Mouse (Mus musculus): Measurements from ENCODE around the gene Sf3b5. TPM values are rescaled to one million over a fixed set of nuclear protein-coding genes. Genes with fewer than 3 reads are reported as not detected.
A peak's percentile ranks its signal among the peaks of the same experiment; 100 is the strongest.

Gene Sf3b5
- polyA plus RNA-seq, 1 experiment from 2014 or later = 35.4 TPM

DNA sequence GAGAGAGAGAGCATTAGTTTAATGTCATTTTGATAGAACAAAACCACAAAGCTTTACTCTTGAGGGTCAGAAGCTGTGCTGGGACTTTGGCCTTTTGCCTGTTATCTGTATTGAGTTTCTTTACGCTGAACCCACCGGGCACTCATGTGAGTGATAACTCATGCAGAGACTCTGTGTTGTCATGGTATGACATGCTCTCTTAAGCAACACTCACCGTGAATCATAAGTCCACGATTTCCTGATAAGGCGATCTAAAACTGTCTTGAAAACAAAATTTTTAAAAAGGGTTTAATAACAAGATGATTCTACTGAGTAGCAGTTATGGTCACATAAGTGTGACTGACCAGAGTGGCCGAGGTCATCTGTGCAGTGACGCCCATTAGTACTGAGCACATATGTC lies 28.6 kb upstream of the Sf3b5 start:
- Histone ChIP-seq H3K4me2 (replicated peaks) (no peak overlapping the region), H3K9me3 (replicated peaks) (no peaks in the 10 kb centered on the region), H3K9ac (no peak overlapping the region), H3K27ac (replicated peaks) (no peak overlapping the region), H3K36me3 (no peaks in the 10 kb centered on the region), H3K4me3 (replicated peaks) (no peak overlapping the region), H3K4me1 (no peaks in the 10 kb centered on the region), H3K27me3 (no peaks in the 10 kb centered on the region)
- ATAC-seq (ENCODE audit: insufficient number of reproducible peaks, low FRiP score, low TSS enrichment, low read depth) = no peak
- 82% methylated on average over 7 of the region's 7 CpGs for WGBS

DNA sequence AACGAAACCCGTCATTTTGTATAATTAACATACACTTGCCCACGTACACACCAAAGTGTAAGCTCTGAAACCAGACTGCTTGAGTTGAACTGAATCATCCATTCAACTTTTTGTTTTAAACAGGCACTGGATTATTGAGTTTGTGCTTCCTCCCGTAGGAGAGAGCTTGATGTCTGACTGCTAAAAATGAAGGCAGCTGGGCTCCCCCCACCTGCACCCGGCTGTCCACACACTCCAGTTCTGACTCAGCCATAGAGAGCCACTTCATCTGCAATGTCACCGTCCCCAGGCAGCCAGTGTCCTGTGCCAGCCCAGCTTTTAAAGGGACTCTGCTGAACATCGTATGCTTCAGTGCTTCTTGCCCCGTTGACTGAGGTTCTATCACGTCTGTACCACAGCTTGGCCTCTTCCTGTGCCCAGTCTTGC lies 27.3 kb upstream of the Sf3b5 start:
- Histone ChIP-seq H3K4me2 (replicated peaks) (no peak overlapping the region), H3K4me1 (no peaks in the 10 kb centered on the region), H3K4me3 (replicated peaks) (no peak overlapping the region), H3K9me3 (replicated peaks) (no peaks in the 10 kb centered on the region), H3K27ac (replicated peaks) (no peak overlapping the region), H3K9ac (no peak overlapping the region), H3K36me3 (no peaks in the 10 kb centered on the region), H3K27me3 (no peaks in the 10 kb centered on the region)
- no peak for ATAC-seq (ENCODE audit: insufficient number of reproducible peaks, low FRiP score, low TSS enrichment, low read depth)
- WGBS = 76% methylated on average over 9 of the region's 9 CpGs

DNA sequence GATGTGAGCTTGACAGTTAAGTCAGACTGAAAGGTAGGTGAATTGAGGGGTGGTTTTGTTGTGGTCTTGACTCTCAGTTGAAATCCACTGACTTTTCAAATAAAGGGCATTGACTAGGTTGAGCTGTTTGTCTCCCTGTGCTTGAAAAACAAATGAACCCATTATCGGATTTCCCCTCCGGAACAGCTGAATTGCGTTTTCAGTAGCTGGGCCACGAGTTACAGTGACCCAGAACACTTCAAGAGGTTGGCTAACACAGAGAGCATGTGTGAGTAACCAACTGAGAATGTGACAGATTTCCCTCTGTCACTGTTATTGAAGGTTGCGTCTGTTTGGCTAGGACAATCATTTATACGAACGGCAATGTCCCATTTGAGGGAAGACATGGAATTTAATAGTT lies 24.1 kb upstream of the Sf3b5 start:
- WGBS = 63% methylated on average over 7 of the region's 7 CpGs
- Histone ChIP-seq H3K4me2 (replicated peaks) (no peak overlapping the region), H3K9ac (no peak overlapping the region), H3K27ac (replicated peaks) (no peak overlapping the region), H3K4me1 (no peaks in the 10 kb centered on the region), H3K9me3 (replicated peaks) (no peaks in the 10 kb centered on the region), H3K27me3 (no peaks in the 10 kb centered on the region), H3K4me3 (replicated peaks) (no peak overlapping the region), H3K36me3 (no peaks in the 10 kb centered on the region)
- ATAC-seq (ENCODE audit: insufficient number of reproducible peaks, low FRiP score, low TSS enrichment, low read depth) = no peak

DNA sequence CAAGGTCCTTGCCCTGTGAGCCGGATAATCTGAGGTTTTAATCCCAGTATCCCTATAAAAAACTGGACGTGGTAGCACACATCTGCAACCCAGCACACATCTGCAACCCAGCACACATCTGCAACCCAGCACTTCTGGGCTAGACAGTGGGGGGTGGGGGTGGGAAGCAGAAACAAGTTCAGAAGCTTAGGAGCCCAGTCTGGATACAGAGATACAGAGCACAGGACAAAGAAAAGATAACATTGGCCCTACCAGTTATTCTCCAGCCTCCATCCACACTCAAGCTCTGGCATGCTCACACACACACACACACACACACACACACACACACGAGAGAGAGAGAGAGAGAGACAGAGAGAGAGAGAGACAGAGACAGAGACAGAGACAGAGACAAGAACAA lies 21.6 kb upstream of the Sf3b5 start:
- no peak overlapping the region for H3K27ac ChIP-seq (replicated peaks)
- no peaks in the 10 kb centered on the region for H3K36me3 ChIP-seq
- H3K4me2 ChIP-seq (replicated peaks) = no peak overlapping the region
- no peak overlapping the region for H3K4me3 ChIP-seq (replicated peaks)
- no peaks in the 10 kb centered on the region for H3K27me3 ChIP-seq
- H3K4me1 ChIP-seq = no peaks in the 10 kb centered on the region
- H3K9me3 ChIP-seq (replicated peaks) = no peaks in the 10 kb centered on the region
- WGBS = 46% methylated on average over 3 of the region's 3 CpGs
- no peak overlapping the region for H3K9ac ChIP-seq
- no peak for ATAC-seq (ENCODE audit: insufficient number of reproducible peaks, low FRiP score, low TSS enrichment, low read depth)

DNA sequence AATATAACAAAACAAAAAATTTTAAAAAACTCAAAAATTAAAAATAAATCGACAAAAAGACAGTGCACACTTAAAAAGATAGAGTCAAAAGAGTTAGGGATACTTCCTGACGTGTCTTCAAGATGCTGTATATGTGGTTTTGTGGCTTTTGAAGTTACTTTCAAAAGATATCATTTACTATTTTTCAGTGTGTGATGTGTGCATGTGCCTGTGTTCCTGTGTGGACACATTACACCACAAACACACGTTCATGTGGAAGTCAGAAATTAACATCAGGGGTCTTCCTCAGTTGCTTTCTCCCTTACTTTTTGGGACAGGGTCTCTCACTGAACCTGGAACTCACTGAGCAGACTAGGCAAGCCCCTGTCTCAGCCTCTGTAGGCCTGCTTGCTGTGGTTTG lies 20.1 kb upstream of the Sf3b5 start:
- ATAC-seq (ENCODE audit: insufficient number of reproducible peaks, low FRiP score, low TSS enrichment, low read depth) = no peak
- H3K9me3 ChIP-seq (replicated peaks) = no peaks in the 10 kb centered on the region
- H3K4me2 ChIP-seq (replicated peaks) = no peak overlapping the region
- H3K4me3 ChIP-seq (replicated peaks) = no peak overlapping the region
- no peaks in the 10 kb centered on the region for H3K4me1 ChIP-seq
- H3K27ac ChIP-seq (replicated peaks) = no peak overlapping the region
- WGBS = 70% methylated on average over 3 of the region's 3 CpGs
- no peaks in the 10 kb centered on the region for H3K27me3 ChIP-seq
- H3K36me3 ChIP-seq = no peaks in the 10 kb centered on the region
- H3K9ac ChIP-seq = no peak overlapping the region

DNA sequence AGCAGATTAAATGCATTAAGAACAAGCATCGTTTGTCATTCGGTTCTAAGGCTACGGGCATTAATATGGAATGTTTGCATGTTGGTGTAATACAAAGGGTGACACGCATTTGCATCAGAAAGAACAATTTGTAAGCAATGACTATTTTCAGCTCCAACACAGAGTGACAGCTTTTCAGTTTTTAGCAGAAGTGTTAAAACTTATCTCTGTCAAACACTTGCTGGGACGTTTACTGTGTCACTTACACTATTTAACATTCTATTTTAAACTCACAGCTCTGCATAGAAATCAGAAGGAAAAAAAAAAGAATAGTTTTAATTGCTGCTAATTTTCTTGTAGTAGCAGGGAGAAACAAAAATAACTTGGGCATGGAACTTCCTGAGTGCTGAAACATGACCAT lies 18.7 kb upstream of the Sf3b5 start:
- no peaks in the 10 kb centered on the region for H3K4me1 ChIP-seq
- no peak overlapping the region for H3K4me2 ChIP-seq (replicated peaks)
- H3K4me3 ChIP-seq (replicated peaks) = no peak overlapping the region
- H3K27me3 ChIP-seq = no peaks in the 10 kb centered on the region
- no peak for ATAC-seq (ENCODE audit: insufficient number of reproducible peaks, low FRiP score, low TSS enrichment, low read depth)
- H3K9me3 ChIP-seq (replicated peaks) = no peaks in the 10 kb centered on the region
- no peak overlapping the region for H3K27ac ChIP-seq (replicated peaks)
- no peak overlapping the region for H3K9ac ChIP-seq
- no peaks in the 10 kb centered on the region for H3K36me3 ChIP-seq
- 75% methylated on average over 5 of the region's 5 CpGs for WGBS

DNA sequence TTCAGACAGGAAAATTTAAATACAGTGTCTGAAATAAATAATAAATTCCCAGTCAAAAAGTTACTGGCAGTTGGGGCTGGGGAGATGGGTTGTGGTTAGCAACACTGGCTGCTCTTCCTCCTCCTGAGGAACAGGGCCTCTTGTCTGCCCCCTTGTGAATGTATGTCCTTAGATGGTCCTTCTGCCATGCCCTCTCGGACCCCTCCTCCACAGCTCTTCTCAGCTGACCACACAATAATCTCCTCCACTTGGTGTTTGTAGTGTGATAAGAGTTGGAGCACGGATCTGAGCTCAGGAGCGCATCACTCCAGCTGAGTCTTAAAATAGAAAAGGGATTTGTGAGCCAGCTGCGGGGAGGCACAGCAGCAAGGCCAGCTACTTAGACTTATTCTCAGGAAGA lies 18.2 kb upstream of the Sf3b5 start:
- no peaks in the 10 kb centered on the region for H3K27me3 ChIP-seq
- 57% methylated on average over 4 of the region's 4 CpGs for WGBS
- no peak overlapping the region for H3K27ac ChIP-seq (replicated peaks)
- H3K4me1 ChIP-seq = no peaks in the 10 kb centered on the region
- no peak for ATAC-seq (ENCODE audit: insufficient number of reproducible peaks, low FRiP score, low TSS enrichment, low read depth)
- no peak overlapping the region for H3K4me3 ChIP-seq (replicated peaks)
- H3K9me3 ChIP-seq (replicated peaks) = no peaks in the 10 kb centered on the region
- no peak overlapping the region for H3K9ac ChIP-seq
- H3K36me3 ChIP-seq = no peaks in the 10 kb centered on the region
- no peak overlapping the region for H3K4me2 ChIP-seq (replicated peaks)

DNA sequence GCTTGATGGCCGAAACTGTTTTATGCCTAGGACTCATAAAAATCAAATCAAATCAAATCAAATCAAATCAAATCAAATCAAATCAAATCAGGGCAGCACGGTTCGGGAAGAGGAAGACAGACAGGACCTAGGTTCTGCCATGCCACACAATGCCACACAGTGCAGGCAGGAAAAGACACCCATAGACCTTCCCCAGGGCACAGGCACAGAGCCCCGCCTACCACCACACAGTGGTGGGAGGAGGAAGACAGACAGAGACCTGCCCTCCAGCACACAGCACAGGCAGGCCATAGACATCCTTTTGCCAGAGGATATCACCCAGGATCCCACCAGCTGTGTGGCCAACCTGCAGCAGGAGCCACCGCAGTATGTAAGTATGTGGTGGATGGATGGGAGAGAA lies 13.2 kb upstream of the Sf3b5 start:
- ATAC-seq (ENCODE audit: insufficient number of reproducible peaks, low FRiP score, low TSS enrichment, low read depth) = peak; percentile 29; the same call in 1 of the 2 replicates
- 76% methylated on average over 5 of the region's 5 CpGs for WGBS
- Histone ChIP-seq H3K4me2 (replicated peaks) (no peak overlapping the region), H3K9ac (no peak overlapping the region), H3K9me3 (replicated peaks) (no peaks in the 10 kb centered on the region), H3K27ac (replicated peaks) (no peak overlapping the region), H3K4me3 (replicated peaks) (no peak overlapping the region), H3K36me3 (no peaks in the 10 kb centered on the region), H3K4me1 (no peaks in the 10 kb centered on the region), H3K27me3 (no peaks in the 10 kb centered on the region)

DNA sequence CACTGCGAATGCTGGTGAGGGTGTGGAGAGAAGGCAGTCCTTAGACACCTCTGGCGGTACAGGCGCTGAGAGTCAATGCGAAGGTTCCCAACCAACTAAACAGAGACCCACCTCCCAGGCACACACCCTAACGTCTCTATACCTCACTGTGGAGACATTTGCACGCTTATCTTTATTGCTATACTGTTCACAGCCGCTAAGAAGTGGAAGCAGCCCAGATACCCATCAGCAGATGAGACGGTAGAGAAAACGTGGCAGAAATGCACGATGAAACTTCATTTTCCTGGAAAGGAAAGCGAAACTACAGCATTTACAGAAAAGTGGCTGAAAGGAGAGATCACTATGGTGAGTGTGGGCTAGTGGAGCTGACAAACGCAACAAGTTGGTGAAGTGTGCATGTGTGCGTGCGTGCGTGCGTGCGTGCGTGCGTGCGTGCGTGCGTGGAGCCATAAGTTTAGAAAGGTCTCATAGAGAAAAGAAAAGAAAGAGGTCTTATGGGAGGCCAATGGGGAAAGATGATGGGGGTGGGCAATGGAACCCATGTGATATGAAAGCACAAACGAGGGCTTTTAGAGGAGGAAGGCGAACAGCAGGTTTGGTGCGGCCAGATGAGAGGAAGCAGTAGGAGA lies 11.6 kb upstream of the Sf3b5 start:
- 89% methylated on average over 25 of the region's 25 CpGs for WGBS
- no peak for ATAC-seq (ENCODE audit: insufficient number of reproducible peaks, low FRiP score, low TSS enrichment, low read depth)
- Histone ChIP-seq H3K9me3 (replicated peaks) (no peaks in the 10 kb centered on the region), H3K9ac (no peak overlapping the region), H3K4me2 (replicated peaks) (no peak overlapping the region), H3K36me3 (no peaks in the 10 kb centered on the region), H3K27me3 (no peaks in the 10 kb centered on the region), H3K27ac (replicated peaks) (no peak overlapping the region), H3K4me1 (no peaks in the 10 kb centered on the region), H3K4me3 (replicated peaks) (no peak overlapping the region)

DNA sequence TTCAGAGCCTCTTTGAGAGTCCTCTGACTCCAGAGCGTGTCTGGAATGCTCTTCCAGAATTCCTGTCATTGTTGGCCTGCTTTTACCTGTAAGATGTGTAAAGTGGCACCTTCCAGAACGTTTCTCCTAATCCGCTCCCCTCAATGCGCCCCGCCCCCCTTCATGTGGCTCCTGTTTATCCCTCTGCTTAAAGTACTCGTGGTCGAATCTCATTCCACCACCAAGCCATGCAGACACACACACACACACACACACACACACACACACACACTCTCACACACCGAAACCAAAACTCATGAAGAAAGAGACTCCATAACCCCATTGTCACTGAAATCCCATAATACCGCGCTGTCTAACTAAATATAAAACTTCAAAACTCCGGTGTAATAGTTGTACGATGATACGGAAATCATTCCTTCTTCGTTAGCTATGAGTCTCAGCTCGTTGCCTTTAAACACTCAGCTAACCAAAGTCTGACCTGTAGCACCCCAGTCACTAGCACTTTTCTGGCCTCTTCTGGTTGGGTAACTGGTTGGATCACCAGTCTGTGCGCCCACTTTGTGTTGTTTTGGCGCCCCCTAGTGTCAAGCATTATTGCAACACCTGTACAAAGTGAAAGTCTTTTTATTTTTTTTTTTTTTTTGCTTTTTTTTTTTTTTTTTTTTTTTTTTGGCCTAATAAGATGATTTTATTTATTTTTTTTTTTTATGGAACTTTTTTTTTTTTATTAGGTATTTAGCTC lies 8.2 kb upstream of the Sf3b5 start:
- WGBS = 39% methylated on average over 17 of the region's 17 CpGs
- no peaks in the 10 kb centered on the region for H3K27me3 ChIP-seq
- peak overlapping the region; percentile 31; the same call in 1 of the 2 replicates for H3K4me2 ChIP-seq (replicated peaks)
- no peaks in the 10 kb centered on the region for H3K9me3 ChIP-seq (replicated peaks)
- no peaks in the 10 kb centered on the region for H3K4me1 ChIP-seq
- H3K27ac ChIP-seq (replicated peaks) = no peak overlapping the region
- 0 out of 2 replicates have a peak overlapping the region, but pooled peaks have one; percentile 10 for H3K4me3 ChIP-seq (replicated peaks)
- no peak; the same call in 1 of the 2 replicates for ATAC-seq (ENCODE audit: insufficient number of reproducible peaks, low FRiP score, low TSS enrichment, low read depth)
- H3K36me3 ChIP-seq = no peaks in the 10 kb centered on the region
- H3K9ac ChIP-seq = no peak overlapping the region

DNA sequence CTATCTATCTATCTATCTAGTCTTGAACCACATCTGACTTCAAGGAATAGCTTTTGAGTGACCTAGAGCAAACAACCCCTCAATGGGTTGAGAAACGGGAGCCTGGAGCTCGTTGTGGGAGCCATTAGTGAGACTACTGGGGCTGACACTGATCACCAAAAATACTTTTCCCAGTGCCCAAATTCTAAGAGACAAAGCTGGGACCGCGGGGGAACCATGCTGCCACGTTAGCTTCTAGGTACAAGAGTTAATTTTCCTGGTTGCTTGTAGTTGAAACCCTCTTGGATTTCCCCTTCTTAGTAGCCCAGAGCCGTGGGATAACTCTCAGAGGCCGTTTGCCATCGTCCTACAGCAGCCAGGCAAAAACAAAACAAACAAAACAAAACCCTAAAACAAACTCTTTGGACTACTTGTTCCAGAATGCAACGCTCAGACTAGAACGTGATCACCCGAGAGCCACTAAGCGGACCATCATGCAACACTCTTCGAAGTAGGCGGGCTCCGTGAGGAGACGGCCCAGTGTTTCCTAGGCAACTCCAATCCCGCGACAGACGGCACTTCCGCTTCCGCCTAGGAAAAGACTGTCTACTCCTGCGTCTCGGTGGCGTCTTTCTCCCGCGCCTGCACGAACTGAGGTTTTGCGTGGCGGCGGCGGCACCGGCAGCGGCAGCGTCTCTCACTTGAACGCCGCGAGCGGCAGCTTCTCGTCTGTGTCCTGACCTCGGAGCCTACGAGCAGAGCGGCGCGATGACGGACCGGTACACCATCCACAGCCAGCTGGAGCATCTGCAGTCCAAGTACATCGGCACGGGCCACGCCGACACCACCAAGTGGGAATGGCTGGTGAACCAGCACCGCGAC lies 3.0 kb downstream of the Sf3b5 start:
- Histone ChIP-seq H3K9me3 (replicated peaks) (no peaks in the 10 kb centered on the region), H3K36me3 (no peaks in the 10 kb centered on the region; the same call in 1 of the 2 replicates), H3K4me1 (peaks cover 12% of the 10 kb centered on the region), H3K4me3 (replicated peaks) (peak overlapping the region; percentile 77), H3K27ac (replicated peaks) (peak overlapping the region; percentile 76), H3K4me2 (replicated peaks) (peak overlapping the region; percentile 87), H3K27me3 (no peaks in the 10 kb centered on the region), H3K9ac (peak overlapping the region; percentile 81)
- ATAC-seq (ENCODE audit: insufficient number of reproducible peaks, low FRiP score, low TSS enrichment, low read depth) = peak; percentile 99
- WGBS = 3% methylated on average over 52 of the region's 52 CpGs

All from embryonic facial prominence, embryonic 15.5 days (tissue).